Mouse (Mus musculus): ENCODE data around the gene Elk3.

DNA sequence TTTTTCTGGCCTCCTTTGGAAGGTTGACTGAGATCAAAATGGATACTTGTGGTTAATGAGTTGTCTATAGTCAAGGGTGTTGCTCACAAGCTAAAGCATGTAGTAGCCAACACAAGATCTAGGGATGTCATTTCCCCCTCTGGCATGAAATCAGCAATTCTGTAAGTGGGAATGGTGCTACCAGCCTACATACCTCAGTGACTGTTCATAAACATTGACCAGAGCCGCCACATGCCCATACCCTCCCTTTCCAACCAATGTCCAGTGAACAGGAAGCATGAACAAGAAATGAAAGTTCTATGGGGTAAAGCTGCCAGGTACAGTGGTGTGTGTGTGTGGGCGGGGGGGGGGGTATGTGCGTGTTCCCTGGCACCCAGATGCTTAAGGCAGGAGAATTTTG lies 32.1 kb upstream of the Elk3 start:
- TF ChIP-seq CTCF (IDR thresholded peaks at IDR 0.05; ENCODE audit: low read depth, low read length), result no peak
- no peak for TF ChIP-seq POLR2AphosphoS5 (IDR thresholded peaks at IDR 0.05; ENCODE audit: insufficient replicate concordance, low read depth, low read length)
- no peak for TF ChIP-seq TAL1 (conservative IDR thresholded peaks at IDR 0.05; ENCODE audit: low read depth, low read length)

Data from G1E (cell line).